Mouse (Mus musculus) lung, postnatal 0 days (tissue): ENCODE measurements around the gene Zfp36. TPM values are rescaled to one million over a fixed set of nuclear protein-coding genes. Genes with fewer than 3 reads are reported as not detected.

ENCODE experiments used
- ATAC-seq: fragments of 200-750 bp; cut with Nextera tagmentation; 2 replicates; pipeline ENCODE4 v1.8.0; 2017; ENCODE audit warnings: moderate library complexity
- DNase-seq: peaks from one replicate; pipeline ENCODE4 v3.0.0-alpha.2; 2016; ENCODE audit warnings: low spot score
- H3K27ac ChIP-seq: fragments of 300-500 bp; sonication (generic); 2 replicates; pipeline ENCODE4 v1.5.1; 2014; ENCODE audit warnings: antibody characterized with exemption, mild to moderate bottlenecking, low read length, mixed read lengths
- H3K27me3 ChIP-seq: fragments of 300-500 bp; sonication (generic); replicated peaks from 2 replicates; pipeline ENCODE4 v1.6.1; 2014; ENCODE audit warnings: low read length, mixed read lengths; ENCODE audit not compliant: insufficient read depth
- H3K36me3 ChIP-seq: fragments of 300-500 bp; sonication (generic); 2 replicates; pipeline ENCODE4 v1.6.1; 2014; ENCODE audit warnings: low read length, mixed read lengths; ENCODE audit not compliant: insufficient read depth
- H3K4me1 ChIP-seq: fragments of 300-500 bp; sonication (generic); 2 replicates; pipeline ENCODE4 v1.6.1; 2014; ENCODE audit warnings: antibody characterized with exemption, low read depth, low read length, mixed read lengths; ENCODE audit not compliant: insufficient read depth
- H3K4me2 ChIP-seq: fragments of 300-500 bp; sonication (generic); replicated peaks from 2 replicates; pipeline ENCODE4 v1.6.1; 2014; ENCODE audit warnings: low read depth, mild to moderate bottlenecking, low read length, moderate library complexity, mixed read lengths
- H3K4me3 ChIP-seq: fragments of 300-500 bp; sonication (generic); 2 replicates; pipeline ENCODE4 v1.5.1; 2014; ENCODE audit warnings: low read depth, low read length
- H3K9ac ChIP-seq: fragments of 300-500 bp; sonication (generic); replicated peaks from 2 replicates; pipeline ENCODE4 v1.6.1; 2014; ENCODE audit warnings: low read depth, mild to moderate bottlenecking
- H3K9me3 ChIP-seq: fragments of 300-500 bp; sonication (generic); 2 replicates; pipeline ENCODE4 v1.6.1; 2016; ENCODE audit warnings: low read length, mixed read lengths
- CTCF ChIP-seq: IDR thresholded peaks from 2 replicates; pipeline ENCODE4 v1.5.1; 2016; ENCODE audit warnings: antibody characterized with exemption, mild to moderate bottlenecking
- EP300 ChIP-seq: IDR thresholded peaks from 2 replicates; pipeline ENCODE4 v1.6.1; 2016; ENCODE audit warnings: antibody characterized with exemption, mild to moderate bottlenecking, control low read depth
- WGBS: fragments of 180-500 bp; shearing (Covaris S2); extraction: QIAGEN DNeasy Blood & Tissue Kit; methylation state at CpG from one replicate; pipeline ENCODE4 v1.1.7; 2014; 5-methylcytosine and 5-hydroxymethylcytosine counted together
- polyA plus RNA-seq: library from polyadenylated mRNA; unstranded; fragments of >200 nt; fragmentation: Nextera tagmentation; extraction: Ambion mirVana; gene quantifications from 2 replicates; pipeline ENCODE4 v1.2.1, GENCODE M21; 2015

Gene Zfp36
- polyA plus RNA-seq, 1 experiment from 2014 or later = 48.3 TPM

DNA sequence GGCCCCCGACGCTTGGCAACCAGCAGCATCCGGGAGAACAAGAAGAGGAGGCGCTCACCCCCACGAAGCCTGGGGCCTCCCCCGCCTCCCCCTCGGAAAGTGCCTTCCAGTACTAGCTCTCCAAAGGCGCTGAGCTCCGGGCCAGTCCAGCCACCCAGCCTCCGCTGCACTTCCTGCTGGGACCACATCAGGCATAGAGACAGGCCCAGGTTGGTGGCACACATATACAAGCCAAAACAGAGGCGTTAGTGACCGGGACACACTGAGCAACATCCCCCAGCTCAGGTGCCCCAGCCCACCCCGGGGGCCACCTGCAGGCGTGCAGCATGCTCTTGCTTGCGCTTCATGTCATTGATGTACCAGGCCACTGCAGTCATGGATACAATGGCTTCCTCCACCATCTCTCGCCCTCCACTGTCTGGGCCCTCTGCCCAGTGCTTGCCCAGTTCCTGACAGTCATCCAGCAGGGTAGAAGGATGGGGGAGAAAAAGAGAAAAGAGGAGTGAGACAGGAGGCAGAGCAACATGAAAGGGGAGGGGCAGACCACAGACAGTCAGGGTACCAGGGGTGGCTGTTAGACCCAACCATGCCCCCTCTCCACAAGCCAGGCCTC is 12.3 kb downstream of the Zfp36 start:
- peaks cover 12% of the 10 kb centered on the region; the same call in 1 of the 2 replicates for H3K4me1 ChIP-seq
- H3K4me3 ChIP-seq = no peak overlapping the region
- no peaks in the 10 kb centered on the region for H3K27me3 ChIP-seq
- TF ChIP-seq CTCF (no peak), EP300 (no peak)
- DNase-seq = no peak
- H3K36me3 ChIP-seq = peaks cover 33% of the 10 kb centered on the region
- H3K27ac ChIP-seq = no peak overlapping the region
- 87% methylated on average over 16 of the region's 16 CpGs for WGBS
- H3K9me3 ChIP-seq = no peaks in the 10 kb centered on the region
- ATAC-seq = no peak
- H3K4me2 ChIP-seq = no peak overlapping the region
- H3K9ac ChIP-seq = no peak overlapping the region

GRCm38 (mm10) chr7:28362441-28363060 is 17.5 kb downstream of the Zfp36 start:
- DNase-seq (no peak), ATAC-seq (no peak)
- Histone ChIP-seq H3K27me3 (no peaks in the 10 kb centered on the region), H3K27ac (no peak overlapping the region), H3K4me1 (peaks cover 6% of the 10 kb centered on the region), H3K9me3 (no peaks in the 10 kb centered on the region), H3K4me3 (no peak overlapping the region), H3K9ac (no peak overlapping the region), H3K4me2 (no peak overlapping the region), H3K36me3 (peaks cover 49% of the 10 kb centered on the region)
- WGBS = 76% methylated on average over 14 of the region's 16 CpGs
- no peak for TF ChIP-seq EP300

DNA sequence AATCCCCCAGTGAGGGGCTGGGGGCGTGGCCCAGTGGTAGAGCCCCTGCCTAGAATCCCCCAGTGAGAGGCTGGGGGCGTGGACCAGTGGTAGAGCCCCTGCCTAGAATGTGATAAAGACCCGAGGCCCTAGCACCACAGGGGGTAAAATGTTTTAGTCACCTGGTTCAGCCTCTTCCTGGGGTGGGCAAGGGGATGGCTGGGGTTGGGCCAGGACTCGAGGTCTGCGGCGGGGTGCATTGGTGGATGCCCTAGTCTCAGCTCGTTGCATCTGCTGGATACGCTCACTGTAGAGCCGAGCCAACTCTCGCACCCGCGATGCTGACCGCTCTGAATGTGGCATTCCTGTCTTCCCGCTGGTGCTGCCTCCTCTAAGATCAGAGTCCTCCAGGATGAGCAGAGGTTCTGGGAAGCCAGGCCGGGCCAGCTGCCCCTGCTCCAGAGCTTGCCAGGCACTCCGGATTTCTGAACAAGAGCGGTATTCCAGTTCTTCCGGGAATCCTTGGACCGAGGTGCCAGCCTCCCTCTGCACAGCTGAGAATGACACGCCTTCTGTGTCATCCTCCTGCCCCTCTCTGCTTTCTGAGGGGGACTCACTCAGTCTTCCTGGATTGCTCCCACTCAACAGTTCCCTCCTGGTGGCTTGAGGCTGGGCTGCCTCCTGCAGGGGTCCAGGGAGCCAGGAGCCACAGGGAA is 18.3 kb downstream of the Zfp36 start:
- TF ChIP-seq EP300 (no peak), CTCF (no peak)
- no peaks in the 10 kb centered on the region for H3K9me3 ChIP-seq
- ATAC-seq (no peak), DNase-seq (no peak)
- H3K27me3 ChIP-seq = no peaks in the 10 kb centered on the region
- H3K36me3 ChIP-seq = peaks cover 42% of the 10 kb centered on the region
- WGBS = 96% methylated on average over 19 of the region's 20 CpGs
- H3K27ac ChIP-seq = no peak overlapping the region
- no peak overlapping the region for H3K4me2 ChIP-seq
- no peak overlapping the region for H3K4me3 ChIP-seq
- peaks cover 12% of the 10 kb centered on the region for H3K4me1 ChIP-seq
- H3K9ac ChIP-seq = no peak overlapping the region

GRCm38 (mm10) chr7:28360291-28360690 is 19.8 kb downstream of the Zfp36 start:
- no peak for TF ChIP-seq CTCF
- TF ChIP-seq EP300 = no peak
- H3K36me3 ChIP-seq = peaks cover 34% of the 10 kb centered on the region
- no peak overlapping the region for H3K9ac ChIP-seq
- H3K27me3 ChIP-seq = no peaks in the 10 kb centered on the region
- ATAC-seq (no peak), DNase-seq (no peak)
- no peak overlapping the region for H3K4me2 ChIP-seq
- no peak overlapping the region for H3K27ac ChIP-seq
- no peaks in the 10 kb centered on the region for H3K9me3 ChIP-seq
- WGBS = 91% methylated on average over 6 of the region's 6 CpGs
- H3K4me3 ChIP-seq = no peak overlapping the region
- peaks cover 13% of the 10 kb centered on the region for H3K4me1 ChIP-seq

- DNase-seq (no peak), ATAC-seq (no peak)
- WGBS = 91% methylated on average over 10 of the region's 10 CpGs
- H3K4me1 ChIP-seq = peaks cover 13% of the 10 kb centered on the region
- H3K27me3 ChIP-seq = no peaks in the 10 kb centered on the region
- H3K36me3 ChIP-seq = peaks cover 30% of the 10 kb centered on the region
- H3K4me2 ChIP-seq = no peak overlapping the region
- 0 out of 2 replicates have a peak overlapping the region, but pooled peaks have one; percentile 20 for H3K27ac ChIP-seq
- H3K9me3 ChIP-seq = no peaks in the 10 kb centered on the region
- TF ChIP-seq EP300 = no peak
- no peak for TF ChIP-seq CTCF
- no peak overlapping the region for H3K9ac ChIP-seq
- H3K4me3 ChIP-seq = no peak overlapping the region
These were observed 20.2 kb downstream of the Zfp36 start for GRCm38 (mm10) chr7:28359854-28360253.

GRCm38 (mm10) chr7:28358431-28358830 is 21.6 kb downstream of the Zfp36 start:
- Histone ChIP-seq H3K4me2 (no peak overlapping the region), H3K4me3 (no peak overlapping the region), H3K9ac (no peak overlapping the region), H3K4me1 (peaks cover 13% of the 10 kb centered on the region), H3K36me3 (peaks cover 28% of the 10 kb centered on the region), H3K9me3 (no peaks in the 10 kb centered on the region), H3K27me3 (no peaks in the 10 kb centered on the region), H3K27ac (peak overlapping the region; percentile 83)
- TF ChIP-seq EP300 (no peak), CTCF (no peak)
- DNase-seq (no peak), ATAC-seq (no peak; the same call in 1 of the 2 replicates)
- WGBS = 53% methylated on average over 7 of the region's 7 CpGs
